Mouse (Mus musculus): ENCODE measurements around the gene Nckap1l. TPM values are rescaled to one million over a fixed set of nuclear protein-coding genes. Genes with fewer than 3 reads are reported as not detected.
A peak's percentile ranks its signal among the peaks of the same experiment; 100 is the strongest.

Gene Nckap1l
- polyA plus RNA-seq, 1 experiment from 2014 or later, result 1.4 TPM

- Histone ChIP-seq H3K27me3 (peaks cover 63% of the 10 kb centered on the region), H3K9me3 (no peaks in the 10 kb centered on the region), H3K36me3 (no peaks in the 10 kb centered on the region), H3K27ac (no peak overlapping the region), H3K9ac (replicated peaks) (no peak overlapping the region), H3K4me2 (no peak overlapping the region), H3K4me3 (replicated peaks) (no peak overlapping the region), H3K4me1 (replicated peaks) (peaks cover 30% of the 10 kb centered on the region)
- no peak for ATAC-seq (ENCODE audit: insufficient number of reproducible peaks, insufficient read depth, low FRiP score, low TSS enrichment, low read depth)
- 67% methylated on average over 2 of the region's 2 CpGs for WGBS
These were observed 47.6 kb downstream of the Nckap1l start for GRCm38 (mm10) chr15:103501186-103501585.

GRCm38 (mm10) chr15:103502435-103503250 lies 49.0 kb downstream of the Nckap1l start, which contains the start of gene Pde1b:
Gene Pde1b (plus strand): TSS chr15:103503034.
- H3K9ac ChIP-seq (replicated peaks), result peak within 1 kb of the TSS; percentile 68
- no peaks in the 10 kb centered on the region for H3K36me3 ChIP-seq
- H3K9me3 ChIP-seq, result no peaks in the 10 kb centered on the region
- peak; percentile 83 for ATAC-seq (ENCODE audit: insufficient number of reproducible peaks, insufficient read depth, low FRiP score, low TSS enrichment, low read depth)
- H3K4me3 ChIP-seq (replicated peaks), result peak within 1 kb of the TSS; percentile 62
- H3K27ac ChIP-seq, result peak within 1 kb of the TSS; percentile 69; the same call in 1 of the 2 replicates
- peak within 1 kb of the TSS; percentile 94 for H3K4me2 ChIP-seq
- H3K4me1 ChIP-seq (replicated peaks), result peaks cover 26% of the 10 kb centered on the region
- 1% methylated on average over 57 of the region's 63 CpGs for WGBS
- H3K27me3 ChIP-seq, result peaks cover 63% of the 10 kb centered on the region

GRCm38 (mm10) chr15:103503251-103503600 lies 49.6 kb downstream of the Nckap1l start:
- peaks cover 60% of the 10 kb centered on the region for H3K27me3 ChIP-seq
- H3K4me1 ChIP-seq (replicated peaks), result peaks cover 20% of the 10 kb centered on the region
- H3K27ac ChIP-seq, result peak overlapping the region; percentile 69; the same call in 1 of the 2 replicates
- H3K4me2 ChIP-seq, result peak overlapping the region; percentile 94
- no peaks in the 10 kb centered on the region for H3K9me3 ChIP-seq
- ATAC-seq (ENCODE audit: insufficient number of reproducible peaks, insufficient read depth, low FRiP score, low TSS enrichment, low read depth), result peak; percentile 69
- H3K36me3 ChIP-seq, result no peaks in the 10 kb centered on the region
- WGBS, result under 1% methylated on average over 15 of the region's 15 CpGs
- H3K9ac ChIP-seq (replicated peaks), result peak overlapping the region; percentile 68
- H3K4me3 ChIP-seq (replicated peaks), result peak overlapping the region; percentile 62

- H3K36me3 ChIP-seq, result no peaks in the 10 kb centered on the region
- no peak overlapping the region for H3K27ac ChIP-seq
- peak overlapping the region; percentile 94 for H3K4me2 ChIP-seq
- H3K9ac ChIP-seq (replicated peaks), result 0 out of 2 replicates have a peak overlapping the region, but pooled peaks have one; percentile 68
- ATAC-seq (ENCODE audit: insufficient number of reproducible peaks, insufficient read depth, low FRiP score, low TSS enrichment, low read depth), result peak; percentile 16; the same call in 1 of the 2 replicates
- 46% methylated on average over 12 of the region's 12 CpGs for WGBS
- H3K9me3 ChIP-seq, result no peaks in the 10 kb centered on the region
- peaks cover 17% of the 10 kb centered on the region for H3K4me1 ChIP-seq (replicated peaks)
- peak overlapping the region; percentile 62 for H3K4me3 ChIP-seq (replicated peaks)
- H3K27me3 ChIP-seq, result peaks cover 64% of the 10 kb centered on the region
These were observed 50.1 kb downstream of the Nckap1l start for GRCm38 (mm10) chr15:103503660-103504059.

- Histone ChIP-seq H3K27me3 (peaks cover 50% of the 10 kb centered on the region), H3K27ac (no peak overlapping the region), H3K36me3 (no peaks in the 10 kb centered on the region), H3K9me3 (no peaks in the 10 kb centered on the region), H3K4me1 (replicated peaks) (peaks cover 9% of the 10 kb centered on the region), H3K9ac (replicated peaks) (no peak overlapping the region), H3K4me2 (no peak overlapping the region), H3K4me3 (replicated peaks) (no peak overlapping the region)
- no peak for ATAC-seq (ENCODE audit: insufficient number of reproducible peaks, insufficient read depth, low FRiP score, low TSS enrichment, low read depth)
- WGBS, result 74% methylated on average over 3 of the region's 3 CpGs
These were observed 55.7 kb downstream of the Nckap1l start for GRCm38 (mm10) chr15:103509317-103509716.

GRCm38 (mm10) chr15:103511652-103512051 lies 58.1 kb downstream of the Nckap1l start:
- Histone ChIP-seq H3K4me1 (replicated peaks) (peaks cover 9% of the 10 kb centered on the region), H3K4me2 (no peak overlapping the region), H3K36me3 (no peaks in the 10 kb centered on the region), H3K4me3 (replicated peaks) (no peak overlapping the region), H3K27me3 (peaks cover 28% of the 10 kb centered on the region), H3K9me3 (no peaks in the 10 kb centered on the region), H3K9ac (replicated peaks) (no peak overlapping the region), H3K27ac (no peak overlapping the region)
- no peak for ATAC-seq (ENCODE audit: insufficient number of reproducible peaks, insufficient read depth, low FRiP score, low TSS enrichment, low read depth)
- WGBS, result 63% methylated on average over 1 of the region's 1 CpGs

GRCm38 (mm10) chr15:103513621-103514031 lies 60.0 kb downstream of the Nckap1l start:
- Histone ChIP-seq H3K9ac (replicated peaks) (no peak overlapping the region; the same call in 1 of the 2 replicates), H3K36me3 (no peaks in the 10 kb centered on the region), H3K4me1 (replicated peaks) (peaks cover 13% of the 10 kb centered on the region), H3K4me3 (replicated peaks) (peak overlapping the region; percentile 34), H3K9me3 (no peaks in the 10 kb centered on the region), H3K27ac (no peak overlapping the region), H3K27me3 (peaks cover 23% of the 10 kb centered on the region), H3K4me2 (peak overlapping the region; percentile 55)
- WGBS, result 6% methylated on average over 7 of the region's 7 CpGs
- peak; percentile 66 for ATAC-seq (ENCODE audit: insufficient number of reproducible peaks, insufficient read depth, low FRiP score, low TSS enrichment, low read depth)

GRCm38 (mm10) chr15:103514119-103514518 lies 60.5 kb downstream of the Nckap1l start:
- no peak overlapping the region for H3K27ac ChIP-seq
- ATAC-seq (ENCODE audit: insufficient number of reproducible peaks, insufficient read depth, low FRiP score, low TSS enrichment, low read depth), result peak; percentile 91
- WGBS, result 4% methylated on average over 10 of the region's 10 CpGs
- peak overlapping the region; percentile 55 for H3K4me2 ChIP-seq
- 0 out of 2 replicates have a peak overlapping the region, but pooled peaks have one; percentile 42 for H3K9ac ChIP-seq (replicated peaks)
- H3K4me3 ChIP-seq (replicated peaks), result peak overlapping the region; percentile 34
- H3K9me3 ChIP-seq, result no peaks in the 10 kb centered on the region
- peaks cover 21% of the 10 kb centered on the region for H3K27me3 ChIP-seq
- no peaks in the 10 kb centered on the region for H3K36me3 ChIP-seq
- H3K4me1 ChIP-seq (replicated peaks), result peaks cover 16% of the 10 kb centered on the region

GRCm38 (mm10) chr15:103514914-103515313 lies 61.3 kb downstream of the Nckap1l start:
- H3K36me3 ChIP-seq, result no peaks in the 10 kb centered on the region
- 42% methylated on average over 3 of the region's 3 CpGs for WGBS
- H3K27ac ChIP-seq, result no peak overlapping the region
- no peak for ATAC-seq (ENCODE audit: insufficient number of reproducible peaks, insufficient read depth, low FRiP score, low TSS enrichment, low read depth)
- peaks cover 20% of the 10 kb centered on the region for H3K4me1 ChIP-seq (replicated peaks)
- peak overlapping the region; percentile 55 for H3K4me2 ChIP-seq
- no peaks in the 10 kb centered on the region for H3K9me3 ChIP-seq
- no peak overlapping the region for H3K9ac ChIP-seq (replicated peaks)
- peaks cover 17% of the 10 kb centered on the region for H3K27me3 ChIP-seq
- no peak overlapping the region for H3K4me3 ChIP-seq (replicated peaks)

- no peaks in the 10 kb centered on the region for H3K27me3 ChIP-seq
- no peak overlapping the region for H3K4me3 ChIP-seq (replicated peaks)
- no peak overlapping the region; the same call in 1 of the 2 replicates for H3K4me2 ChIP-seq
- peaks cover 14% of the 10 kb centered on the region for H3K4me1 ChIP-seq (replicated peaks)
- no peaks in the 10 kb centered on the region for H3K36me3 ChIP-seq
- H3K9me3 ChIP-seq, result no peaks in the 10 kb centered on the region
- H3K9ac ChIP-seq (replicated peaks), result no peak overlapping the region
- ATAC-seq (ENCODE audit: insufficient number of reproducible peaks, insufficient read depth, low FRiP score, low TSS enrichment, low read depth), result no peak
- 14% methylated on average over 5 of the region's 5 CpGs for WGBS
- H3K27ac ChIP-seq, result no peak overlapping the region
These were observed 65.2 kb downstream of the Nckap1l start for GRCm38 (mm10) chr15:103518600-103519385.

Measured in limb, embryonic 12.5 days (tissue).